Mouse (Mus musculus) olfactory bulb, adult 2 months (tissue): Measurements from ENCODE around the gene Dnmt1. TPM values are rescaled to one million over a fixed set of nuclear protein-coding genes. Genes with fewer than 3 reads are reported as not detected.

Experiments used
- H3K27ac ChIP-seq: fragments of 200-500 bp; 2 replicates; pipeline ENCODE4 v1.5.1; 2012; ENCODE audit warnings: low read depth, low read length; ENCODE audit not compliant: insufficient read depth
- H3K4me1 ChIP-seq: fragments of 200-500 bp; 2 replicates; pipeline ENCODE4 v1.6.1; 2012; ENCODE audit warnings: low read length; ENCODE audit not compliant: control insufficient read depth, insufficient read depth
- H3K4me3 ChIP-seq: fragments of 200-500 bp; 2 replicates; pipeline ENCODE4 v1.5.1; 2012; ENCODE audit warnings: mild to moderate bottlenecking, low read depth, low read length, moderate library complexity; ENCODE audit not compliant: insufficient read depth
- CTCF ChIP-seq: fragments of 200-500 bp; IDR thresholded peaks from 2 replicates; pipeline ENCODE4 v1.5.1; 2012; ENCODE audit warnings: low read depth, mild to moderate bottlenecking, low read length, moderate library complexity; ENCODE audit not compliant: insufficient read depth
- POLR2A ChIP-seq: fragments of 200-500 bp; IDR thresholded peaks from 2 replicates; pipeline ENCODE4 v1.6.1; 2012; ENCODE audit warnings: mild to moderate bottlenecking, low read depth, low read length, moderate library complexity; ENCODE audit not compliant: insufficient read depth
- WGBS: fragments of 180-500 bp; shearing (Covaris S2); methylation state at CpG from one replicate; pipeline ENCODE4 v1.1.7; 2018; 5-methylcytosine and 5-hydroxymethylcytosine counted together
- polyA plus RNA-seq: library from polyadenylated mRNA; stranded (reverse); fragments of >200 nt; gene quantifications from 2 replicates; pipeline ENCODE4 v1.2.4, GENCODE M21; 2012; ENCODE audit warnings: low replicate concordance; ENCODE audit not compliant: missing spikeins, insufficient read depth, insufficient read length

Dnmt1 gene
- polyA plus RNA-seq, 1 experiment: 56.5 TPM

GRCm38 (mm10) chr9:20979181-20979580 is 19.5 kb upstream of the Dnmt1 start:
- no peak overlapping the region for H3K27ac ChIP-seq
- peaks cover 13% of the 10 kb centered on the region for H3K4me1 ChIP-seq
- WGBS: 53% methylated on average over 5 of the region's 5 CpGs
- H3K4me3 ChIP-seq: no peak overlapping the region
- no peak for TF ChIP-seq POLR2A
- no peak for TF ChIP-seq CTCF

GRCm38 (mm10) chr9:20978409-20979095 is 18.9 kb upstream of the Dnmt1 start:
- H3K27ac ChIP-seq: no peak overlapping the region
- TF ChIP-seq POLR2A: no peak
- no peak for TF ChIP-seq CTCF
- 55% methylated on average over 10 of the region's 10 CpGs for WGBS
- peaks cover 13% of the 10 kb centered on the region for H3K4me1 ChIP-seq
- H3K4me3 ChIP-seq: no peak overlapping the region

GRCm38 (mm10) chr9:20976961-20977689 is 17.4 kb upstream of the Dnmt1 start:
- Histone ChIP-seq H3K27ac (no peak overlapping the region), H3K4me1 (peaks cover 23% of the 10 kb centered on the region), H3K4me3 (peak overlapping the region; percentile 64)
- no peak for TF ChIP-seq POLR2A
- TF ChIP-seq CTCF: no peak
- WGBS: 4% methylated on average over 4 of the region's 4 CpGs

GRCm38 (mm10) chr9:20976216-20976960 is 16.7 kb upstream of the Dnmt1 start, which contains the start of gene S1pr2:
Gene S1pr2 (minus strand): TSS chr9:20976781.
- H3K27ac ChIP-seq: no peak within 1 kb of the TSS; the same call in 1 of the 2 replicates
- no peak for TF ChIP-seq POLR2A
- no peak for TF ChIP-seq CTCF
- H3K4me3 ChIP-seq: peak within 1 kb of the TSS; percentile 64
- WGBS: under 1% methylated on average over 47 of the region's 47 CpGs
- H3K4me1 ChIP-seq: peaks cover 29% of the 10 kb centered on the region

- Histone ChIP-seq H3K4me1 (peaks cover 33% of the 10 kb centered on the region), H3K27ac (no peak overlapping the region; the same call in 1 of the 2 replicates), H3K4me3 (peak overlapping the region; percentile 64)
- TF ChIP-seq POLR2A: 0 out of 2 replicates have a peak, but pooled peaks have one; percentile 23
- no peak for TF ChIP-seq CTCF
- 2% methylated on average over 45 of the region's 45 CpGs for WGBS
These were observed 15.9 kb upstream of the Dnmt1 start for GRCm38 (mm10) chr9:20975431-20976215.

GRCm38 (mm10) chr9:20973682-20974075 is 14.0 kb upstream of the Dnmt1 start:
- WGBS: 83% methylated on average over 6 of the region's 6 CpGs
- Histone ChIP-seq H3K4me1 (peaks cover 31% of the 10 kb centered on the region), H3K27ac (no peak overlapping the region), H3K4me3 (no peak overlapping the region)
- no peak for TF ChIP-seq POLR2A
- TF ChIP-seq CTCF: no peak

- Histone ChIP-seq H3K27ac (peak overlapping the region; percentile 85), H3K4me1 (peaks cover 31% of the 10 kb centered on the region), H3K4me3 (no peak overlapping the region)
- TF ChIP-seq POLR2A: no peak
- no peak for TF ChIP-seq CTCF
- 87% methylated on average over 4 of the region's 4 CpGs for WGBS
These were observed 13.5 kb upstream of the Dnmt1 start for GRCm38 (mm10) chr9:20973001-20973681.
